Mouse (Mus musculus) liver, postnatal 0 days (tissue): ENCODE data around the gene Aurkaip1. TPM values are rescaled to one million over a fixed set of nuclear protein-coding genes. Genes with fewer than 3 reads are reported as not detected.

Experiments
- ATAC-seq: fragments of 200-750 bp; cut with Nextera tagmentation; 2 replicates; pipeline ENCODE4 v1.8.0; 2017; ENCODE audit warnings: mild to moderate bottlenecking, moderate library complexity
- DNase-seq: peaks from one replicate; pipeline ENCODE4 v3.0.0-alpha.2; 2016
- H3K27ac ChIP-seq: fragments of 300-500 bp; sonication (generic); 2 replicates; pipeline ENCODE4 v1.5.1; 2014; ENCODE audit warnings: antibody characterized with exemption, moderate library complexity, mild to moderate bottlenecking, low read depth
- H3K27me3 ChIP-seq: fragments of 300-500 bp; sonication (generic); 2 replicates; pipeline ENCODE4 v1.6.1; 2014; ENCODE audit warnings: low read length, control low read depth, mixed read lengths; ENCODE audit not compliant: insufficient read depth
- H3K36me3 ChIP-seq: fragments of 300-500 bp; sonication (generic); replicated peaks from 2 replicates; pipeline ENCODE4 v1.6.1; 2014; ENCODE audit warnings: mild to moderate bottlenecking, control low read depth, low read length, moderate library complexity, mixed read lengths; ENCODE audit not compliant: insufficient read depth
- H3K4me1 ChIP-seq: fragments of 300-500 bp; sonication (generic); 2 replicates; pipeline ENCODE4 v1.6.1; 2014; ENCODE audit warnings: antibody characterized with exemption, mild to moderate bottlenecking, control low read depth; ENCODE audit not compliant: insufficient read depth
- H3K4me2 ChIP-seq: fragments of 300-500 bp; sonication (generic); 2 replicates; pipeline ENCODE4 v1.6.1; 2014; ENCODE audit warnings: low read depth, mild to moderate bottlenecking, low read length, moderate library complexity, mixed read lengths
- H3K4me3 ChIP-seq: fragments of 300-500 bp; sonication (generic); 2 replicates; pipeline ENCODE4 v1.5.1; 2014; ENCODE audit warnings: low read depth, low read length
- H3K9ac ChIP-seq: fragments of 300-500 bp; sonication (generic); replicated peaks from 2 replicates; pipeline ENCODE4 v1.6.1; 2014; ENCODE audit warnings: mild to moderate bottlenecking, moderate library complexity
- H3K9me3 ChIP-seq: fragments of 300-500 bp; sonication (generic); 2 replicates; pipeline ENCODE4 v1.6.1; 2016; ENCODE audit warnings: mild to moderate bottlenecking, control low read depth, low read length, mixed read lengths
- CTCF ChIP-seq: sonication (generic); IDR thresholded peaks from 2 replicates; pipeline ENCODE4 v1.5.1; 2016; ENCODE audit warnings: antibody characterized with exemption, low read depth
- EP300 ChIP-seq: IDR thresholded peaks from 2 replicates; pipeline ENCODE4 v1.6.1; 2016; ENCODE audit warnings: antibody characterized with exemption, low read depth, mild to moderate bottlenecking
- WGBS: fragments of 180-500 bp; shearing (Covaris S2); extraction: QIAGEN DNeasy Blood & Tissue Kit; methylation state at CpG from one replicate; pipeline ENCODE4 v1.1.7; 2014; ENCODE audit not compliant: insufficient replicate concordance; 5-methylcytosine and 5-hydroxymethylcytosine counted together
- microRNA-seq: library from miRNA; unstranded; fragments of <30 nt; microRNA quantifications from one replicate; pipeline ENCODE4, GENCODE M21; 2016
- polyA plus RNA-seq: library from polyadenylated mRNA; unstranded; fragments of >200 nt; fragmentation: Nextera tagmentation; extraction: Ambion mirVana; gene quantifications from 2 replicates; pipeline ENCODE4 v1.2.1, GENCODE M21; 2015

The Aurkaip1 gene
- polyA plus RNA-seq, 1 experiment from 2014 or later: 92.7 TPM

- WGBS: 77% methylated on average over 7 of the region's 7 CpGs
- no peak overlapping the region for H3K4me3 ChIP-seq
- peaks cover 32% of the 10 kb centered on the region for H3K36me3 ChIP-seq
- H3K9me3 ChIP-seq: no peaks in the 10 kb centered on the region
- no peaks in the 10 kb centered on the region for H3K27me3 ChIP-seq
- H3K4me2 ChIP-seq: no peak overlapping the region
- DNase-seq: no peak
- no peak for ATAC-seq
- TF ChIP-seq EP300 (no peak), CTCF (no peak)
- peaks cover 21% of the 10 kb centered on the region for H3K4me1 ChIP-seq
- H3K27ac ChIP-seq: no peak overlapping the region
- H3K9ac ChIP-seq: no peak overlapping the region
Measured at GRCm38 (mm10) chr4:155871404-155871803, 40.3 kb downstream of the Aurkaip1 start.

Small RNA genes lying within 50 kb of the gene (microRNA-seq; reads per million reads assigned to microRNA genes)
- gene Gm27743: not detected

Other genes with a start within 250 kb of the Aurkaip1 start
- gene Slc35e2, start 229.9 kb upstream of the Aurkaip1 start, polyA plus RNA-seq: 5.4 and 5.6 TPM in 2 replicates
- gene Cdk11b, start 206.4 kb upstream of the Aurkaip1 start, polyA plus RNA-seq: 22.8 and 24.9 TPM in 2 replicates
- gene Gm10563, start 185.9 kb upstream of the Aurkaip1 start, polyA plus RNA-seq: not detected in 2 replicates
- 5.9 and 6.8 TPM in 2 replicates for gene Mmp23, start 177.9 kb upstream of the Aurkaip1 start, polyA plus RNA-seq
- gene Mib2, start 162.1 kb upstream of the Aurkaip1 start, polyA plus RNA-seq: 3.4 and 4.3 TPM in 2 replicates
- 0.27 and 0.41 TPM in 2 replicates for gene Fndc10, start 136.9 kb upstream of the Aurkaip1 start, polyA plus RNA-seq
- gene Ssu72, start 126.5 kb upstream of the Aurkaip1 start, polyA plus RNA-seq: 66.6 and 66.9 TPM in 2 replicates
- gene Tmem240, start 96.5 kb upstream of the Aurkaip1 start, polyA plus RNA-seq: 0.02 and 0.06 TPM in 2 replicates
- 44.7 and 45.0 TPM in 2 replicates for gene Atad3a, start 70.2 kb upstream of the Aurkaip1 start, polyA plus RNA-seq
- 0.25 and 0.28 TPM in 2 replicates for gene Vwa1, start 56.6 kb upstream of the Aurkaip1 start, polyA plus RNA-seq
- gene Tmem88b, start 45.4 kb upstream of the Aurkaip1 start, polyA plus RNA-seq: 0.21 and 0.40 TPM in 2 replicates
- 0.34 and 0.46 TPM in 2 replicates for gene Ankrd65, start 40.8 kb upstream of the Aurkaip1 start, polyA plus RNA-seq
- 167 and 171 TPM in 2 replicates for gene Mrpl20, start 28.4 kb upstream of the Aurkaip1 start, polyA plus RNA-seq
- gene Ccnl2, start 18.8 kb upstream of the Aurkaip1 start, polyA plus RNA-seq: 47.7 and 52.5 TPM in 2 replicates
- gene Mxra8, start 8.4 kb downstream of the Aurkaip1 start, polyA plus RNA-seq: 13.7 and 14.4 TPM in 2 replicates
- gene Dvl1, start 16.1 kb downstream of the Aurkaip1 start, polyA plus RNA-seq: 5.1 and 5.7 TPM in 2 replicates
- 0.08 and 0.09 TPM in 2 replicates for gene Tas1r3, start 32.1 kb downstream of the Aurkaip1 start, polyA plus RNA-seq
- gene Cptp, start 38.2 kb downstream of the Aurkaip1 start, polyA plus RNA-seq: 8.1 and 8.4 TPM in 2 replicates
- gene Ints11, start 38.3 kb downstream of the Aurkaip1 start, polyA plus RNA-seq: 14.9 and 17.4 TPM in 2 replicates
- gene Pusl1, start 60.5 kb downstream of the Aurkaip1 start, polyA plus RNA-seq: 14.1 and 15.3 TPM in 2 replicates
- gene Acap3, start 60.5 kb downstream of the Aurkaip1 start, polyA plus RNA-seq: 2.1 and 2.8 TPM in 2 replicates
- gene Ube2j2, start 112.6 kb downstream of the Aurkaip1 start, polyA plus RNA-seq: 45.9 and 56.7 TPM in 2 replicates
- gene C1qtnf12, start 131.0 kb downstream of the Aurkaip1 start, polyA plus RNA-seq: 39.5 and 39.7 TPM in 2 replicates
- 3.5 and 4.7 TPM in 2 replicates for gene B3galt6, start 161.4 kb downstream of the Aurkaip1 start, polyA plus RNA-seq
- gene Sdf4, start 161.6 kb downstream of the Aurkaip1 start, polyA plus RNA-seq: 91.5 and 94.2 TPM in 2 replicates
- 0.26 and 0.36 TPM in 2 replicates for gene Tnfrsf4, start 182.6 kb downstream of the Aurkaip1 start, polyA plus RNA-seq
- 0.78 and 1.2 TPM in 2 replicates for gene Tnfrsf18, start 194.9 kb downstream of the Aurkaip1 start, polyA plus RNA-seq
- gene Ttll10, start 228.1 kb downstream of the Aurkaip1 start, polyA plus RNA-seq: 0.15 and 0.31 TPM in 2 replicates